16 mouse cellular contexts compared by ENCODE assay signal in the genomic region with DNA sequence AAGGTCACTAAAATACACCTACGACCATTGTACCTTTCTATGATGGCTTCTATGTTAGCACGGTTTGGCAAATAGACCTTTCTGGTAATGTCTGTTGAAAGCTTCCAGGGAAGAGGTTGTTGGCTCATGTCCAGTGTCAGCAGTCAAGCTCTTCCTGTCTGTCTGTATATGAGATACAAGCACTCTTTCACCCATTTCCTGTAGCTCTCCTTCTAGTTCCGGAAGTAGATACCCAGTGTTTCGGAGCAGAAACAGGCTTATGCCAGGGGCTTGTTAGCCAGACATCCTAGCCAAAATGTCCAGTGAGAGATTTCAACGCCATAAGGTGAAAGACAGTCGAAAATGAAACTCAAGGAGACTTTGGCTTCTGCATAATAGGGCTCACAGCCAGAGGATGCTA. TPM values are rescaled to one million over a fixed set of nuclear protein-coding genes. Genes with fewer than 3 reads are reported as not detected.
A peak's percentile ranks its signal among the peaks of the same experiment; 100 is the strongest.
DNase-seq lines count a peak whose midpoint lies in the region; ATAC-seq lines count a peak whose summit lies in the region.
"Had no signal": no experiment of that assay in that cellular context is flagged by ENCODE, and none has a peak within 500 bp of the region (broad histone marks: within the 10 kb centered on the region; RNA-seq: fewer than 3 reads in every experiment).

No protein-coding gene starts in this region.

- DNase-seq in cerebellum, postnatal 10 days = peak; percentile 51 to 54
- DNase-seq in cerebellum, adult 11 months = no peak
- peak; percentile 13 to 25 for DNase-seq in heart, postnatal 10 days
- no peak for DNase-seq in heart, postnatal 4 days
- peak; percentile 68 for DNase-seq in 416B (ENCODE audit: low read depth)
- no peak for DNase-seq in layer of hippocampus, adult 18-20 months (ENCODE audit: low spot score in 2 of 2)
- no peak for DNase-seq in spleen, adult 18-20 months
- DNase-seq: kidney, adult 9 months; retina, postnatal 1 day; right cerebral cortex, postnatal 4 days; thymus, postnatal 36 days had no signal

- 0 out of 2 replicates have a peak, but pooled peaks have one; percentile 9 for ATAC-seq in common myeloid progenitor, adult 5-6 weeks (replicated peaks; ENCODE audit: low read depth, poor library complexity, severe bottlenecking)
- ATAC-seq: forebrain, embryonic 14.5 days; hindbrain, postnatal 0 days; liver, embryonic 12.5 days; midbrain, embryonic 13.5 days had no signal

- intact Hi-C loops in heart, postnatal 10 days (cut with DNase I) = no loop called here

RNA-seq across cellular contexts. Expression of a gene that starts 38.9 kb away (rescaled TPM):
- 1 to 10 TPM; 7.5 to 8.4 TPM for total RNA-seq in heart, postnatal 10 days (2021)
- 1 to 10 TPM; 6.7 to 7.0 TPM for total RNA-seq in heart, postnatal 4 days (2021)
- 104 and 126 TPM in 2 replicates for total RNA-seq in common myeloid progenitor, adult 5-6 weeks (2017)
- 10 to 100 TPM; 89.5 to 91.2 TPM for total RNA-seq in layer of hippocampus, adult 18-20 months (2021)

Comparison
In these comparisons a context has a peak if more than half of its experiments do, and no peak if none do; other contexts are left out.
1. DNase-seq: peak in cerebellum, postnatal 10 days (2 of 2), heart, postnatal 10 days (2 of 2) and 416B (single experiment); none in cerebellum, adult 11 months (single experiment), heart, postnatal 4 days (single experiment), layer of hippocampus, adult 18-20 months (0 of 2) and spleen, adult 18-20 months (0 of 2).
2. RNA of a gene that starts 38.9 kb away (total RNA-seq): 104 to 126 TPM in common myeloid progenitor, adult 5-6 weeks and 89.5 to 91.2 TPM in layer of hippocampus, adult 18-20 months; 7.5 to 8.4 TPM in heart, postnatal 10 days and 6.7 to 7.0 TPM in heart, postnatal 4 days; every median in the first group is over 4 times any median in the second.